Mouse (Mus musculus): ENCODE results near the gene Nrip1.

- no peak for TF ChIP-seq CTCF (IDR thresholded peaks at IDR 0.05; ENCODE audit: low read depth, low read length)
- no peak for TF ChIP-seq POLR2AphosphoS5 (IDR thresholded peaks at IDR 0.05; ENCODE audit: insufficient replicate concordance, low read depth, low read length)
Measured at GRCm38 (mm10) chr16:76347719-76348421, 25.8 kb downstream of the Nrip1 start.
